Mouse (Mus musculus) forebrain, embryonic 10.5 days (tissue): Measurements from ENCODE around the gene Epo. TPM values are rescaled to one million over a fixed set of nuclear protein-coding genes. Genes with fewer than 3 reads are reported as not detected.

Experiments used
- DNase-seq: peaks from one replicate; pipeline ENCODE4 v3.0.0-alpha.2; 2017; ENCODE audit warnings: low spot score; ENCODE audit errors: extremely low spot score
- H3K27ac ChIP-seq: fragments of 300-500 bp; sonication (generic); 2 replicates; pipeline ENCODE4 v1.5.1; 2016; ENCODE audit warnings: mild to moderate bottlenecking
- H3K27me3 ChIP-seq: fragments of 300-500 bp; sonication (generic); 2 replicates; pipeline ENCODE4 v1.6.1; 2016; ENCODE audit warnings: mild to moderate bottlenecking; ENCODE audit not compliant: poor library complexity, severe bottlenecking
- H3K36me3 ChIP-seq: fragments of 300-500 bp; sonication (generic); replicated peaks from 2 replicates; pipeline ENCODE4 v1.6.1; 2016; ENCODE audit warnings: mild to moderate bottlenecking, moderate library complexity
- H3K4me1 ChIP-seq: fragments of 300-500 bp; sonication (generic); 2 replicates; pipeline ENCODE4 v1.6.1; 2016
- H3K4me3 ChIP-seq: fragments of 300-500 bp; sonication (generic); 2 replicates; pipeline ENCODE4 v1.5.1; 2016; ENCODE audit warnings: mild to moderate bottlenecking, moderate library complexity
- H3K9me3 ChIP-seq: fragments of 300-500 bp; sonication (generic); 2 replicates; pipeline ENCODE4 v1.6.1; 2016; ENCODE audit warnings: mild to moderate bottlenecking, moderate library complexity
- WGBS: fragments of 180-500 bp; shearing (Covaris S2); methylation state at CpG from one replicate; pipeline ENCODE4 v1.1.7; 2016; 5-methylcytosine and 5-hydroxymethylcytosine counted together
- polyA plus RNA-seq: library from polyadenylated mRNA; unstranded; fragments of >200 nt; fragmentation: Nextera tagmentation; extraction: Ambion mirVana; gene quantifications from 2 replicates; pipeline ENCODE4 v1.2.1, GENCODE M21; 2016

Epo gene
- polyA plus RNA-seq, 1 experiment from 2014 or later, result 2.9 TPM

GRCm38 (mm10) chr5:137524671-137525070, 8.4 kb downstream of the Epo start:
- peaks cover 100% of the 10 kb centered on the region for H3K36me3 ChIP-seq
- WGBS, result 92% methylated on average over 13 of the region's 13 CpGs
- H3K9me3 ChIP-seq, result no peaks in the 10 kb centered on the region
- H3K27ac ChIP-seq, result no peak overlapping the region
- no peak for DNase-seq
- H3K4me3 ChIP-seq, result no peak overlapping the region
- H3K27me3 ChIP-seq, result no peaks in the 10 kb centered on the region
- peaks cover 34% of the 10 kb centered on the region for H3K4me1 ChIP-seq

GRCm38 (mm10) chr5:137524251-137524515, 8.9 kb downstream of the Epo start:
- Histone ChIP-seq H3K27ac (0 out of 2 replicates have a peak overlapping the region, but pooled peaks have one; percentile 6), H3K9me3 (no peaks in the 10 kb centered on the region), H3K4me3 (no peak overlapping the region), H3K4me1 (peaks cover 29% of the 10 kb centered on the region), H3K27me3 (no peaks in the 10 kb centered on the region), H3K36me3 (peaks cover 100% of the 10 kb centered on the region)
- WGBS, result 86% methylated on average over 8 of the region's 8 CpGs
- DNase-seq, result no peak

DNA sequence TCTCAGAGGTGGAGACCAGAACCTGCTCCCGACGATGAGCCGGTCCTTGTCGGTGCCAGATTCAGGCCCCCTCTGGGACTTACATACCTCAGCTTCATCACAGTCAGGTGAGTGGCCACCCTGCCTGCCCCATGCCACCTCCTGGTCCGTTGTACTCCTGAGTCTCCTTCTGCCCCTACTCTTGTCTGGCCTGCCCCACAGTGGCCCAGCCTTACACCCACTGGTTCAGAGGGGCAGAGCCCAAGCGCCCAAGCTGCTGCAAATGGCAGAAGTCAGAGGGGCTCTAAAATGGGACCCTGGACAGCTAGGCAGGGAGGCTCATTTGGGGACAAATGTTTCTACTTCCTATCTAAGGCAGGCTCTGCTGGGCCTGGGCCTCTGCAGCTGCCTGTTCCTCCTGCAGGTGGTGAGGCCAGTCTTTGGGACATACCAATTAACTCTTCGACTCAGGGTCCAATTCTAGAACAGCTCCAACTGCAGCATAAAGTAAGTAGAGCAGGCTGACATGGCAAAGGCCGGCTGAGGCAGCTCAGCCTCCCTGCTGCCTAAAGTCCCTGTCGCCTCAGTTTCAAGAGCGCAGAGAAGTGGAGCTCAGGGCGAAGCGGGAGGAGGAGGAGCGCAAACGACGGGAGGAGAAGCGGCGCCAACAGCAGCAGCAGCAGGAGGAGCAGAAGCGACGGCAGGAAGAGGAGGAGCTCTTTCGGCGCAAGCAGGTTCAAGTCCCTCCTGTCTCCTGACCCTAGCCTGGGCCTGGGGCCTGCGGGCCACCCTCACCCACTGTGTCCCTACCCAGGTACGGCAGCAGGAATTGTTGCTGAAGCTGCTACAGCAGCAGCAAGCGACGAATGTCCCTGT, 9.4 kb downstream of the Epo start:
- H3K36me3 ChIP-seq, result peaks cover 100% of the 10 kb centered on the region
- no peaks in the 10 kb centered on the region for H3K9me3 ChIP-seq
- no peaks in the 10 kb centered on the region for H3K27me3 ChIP-seq
- WGBS, result 84% methylated on average over 25 of the region's 25 CpGs
- H3K4me3 ChIP-seq, result no peak overlapping the region
- DNase-seq, result no peak
- H3K4me1 ChIP-seq, result peaks cover 25% of the 10 kb centered on the region
- H3K27ac ChIP-seq, result 0 out of 2 replicates have a peak overlapping the region, but pooled peaks have one; percentile 6

- no peak overlapping the region for H3K4me3 ChIP-seq
- no peak for DNase-seq
- H3K27ac ChIP-seq, result no peak overlapping the region
- H3K27me3 ChIP-seq, result no peaks in the 10 kb centered on the region
- H3K9me3 ChIP-seq, result no peaks in the 10 kb centered on the region
- peaks cover 100% of the 10 kb centered on the region for H3K36me3 ChIP-seq
- peaks cover 17% of the 10 kb centered on the region for H3K4me1 ChIP-seq
- WGBS, result 76% methylated on average over 11 of the region's 11 CpGs
These were observed 10.3 kb downstream of the Epo start for GRCm38 (mm10) chr5:137522711-137523110.

DNA sequence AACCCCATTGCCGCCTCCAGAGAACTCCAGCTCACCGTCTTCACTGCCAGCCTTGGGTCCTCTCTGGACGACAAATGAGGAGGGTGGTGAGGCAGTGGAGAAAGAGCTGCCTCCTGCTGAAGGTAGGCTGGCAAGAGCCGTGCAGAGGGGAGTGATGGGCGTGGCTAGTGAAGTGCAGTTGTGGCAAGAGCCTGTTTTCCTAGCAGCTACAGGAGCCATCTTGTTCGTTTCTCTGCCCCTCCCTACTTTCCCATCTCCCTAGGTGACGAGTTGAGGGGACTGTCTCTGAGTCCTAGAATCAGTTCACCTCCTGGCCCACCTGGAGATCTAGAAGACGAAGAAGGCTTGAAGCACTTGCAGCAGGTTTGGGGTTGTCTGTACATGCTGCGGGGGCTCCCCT, 11.2 kb downstream of the Epo start:
- Histone ChIP-seq H3K27me3 (no peaks in the 10 kb centered on the region), H3K27ac (no peak overlapping the region), H3K9me3 (no peaks in the 10 kb centered on the region), H3K4me1 (peaks cover 10% of the 10 kb centered on the region), H3K4me3 (no peak overlapping the region), H3K36me3 (peaks cover 100% of the 10 kb centered on the region)
- WGBS, result 85% methylated on average over 9 of the region's 9 CpGs
- no peak for DNase-seq

DNA sequence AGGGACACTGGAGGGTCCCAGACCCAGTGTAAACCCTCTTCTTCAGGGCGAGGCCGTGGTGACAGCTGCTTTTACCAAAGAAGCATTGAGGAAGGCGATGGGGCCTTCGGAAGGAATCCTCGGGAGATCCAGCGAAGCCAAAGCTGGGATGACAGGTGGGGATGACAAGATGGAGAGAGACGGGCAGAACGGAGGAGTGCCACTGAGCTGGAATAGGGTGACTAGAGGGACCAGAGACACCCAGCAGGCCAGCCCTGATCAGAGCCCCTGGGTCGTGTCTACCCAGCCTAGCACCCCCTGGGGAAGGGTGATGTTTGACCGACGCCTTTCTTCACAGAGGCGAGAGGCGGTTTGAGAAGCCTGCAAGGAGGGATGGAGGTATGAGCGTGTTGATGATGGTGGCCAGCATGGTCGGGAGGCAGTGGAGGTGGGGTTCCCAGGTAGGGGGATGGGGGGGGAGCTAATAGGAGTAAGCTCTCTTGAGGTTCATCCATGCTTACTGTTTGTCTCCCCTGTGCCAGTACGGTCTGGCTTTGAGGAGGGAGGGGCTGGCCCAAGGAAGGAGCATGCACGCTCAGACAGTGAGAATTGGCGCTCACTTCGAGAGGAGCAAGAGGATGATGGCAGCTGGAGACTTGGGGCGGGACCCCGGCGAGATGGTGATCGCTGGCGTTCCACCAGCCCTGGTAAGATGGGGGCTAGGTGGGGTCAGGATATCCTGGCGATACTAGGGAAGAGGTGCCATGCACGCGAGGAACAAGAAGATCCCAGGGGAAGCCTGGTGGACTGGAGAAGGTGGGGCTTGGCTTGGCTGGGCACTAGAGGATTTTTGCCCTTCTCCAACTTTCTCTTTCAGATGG, 13.1 kb downstream of the Epo start:
- no peak overlapping the region for H3K4me3 ChIP-seq
- H3K36me3 ChIP-seq, result peaks cover 88% of the 10 kb centered on the region
- H3K27ac ChIP-seq, result no peak overlapping the region
- DNase-seq, result no peak
- no peaks in the 10 kb centered on the region for H3K27me3 ChIP-seq
- peaks cover 13% of the 10 kb centered on the region for H3K4me1 ChIP-seq
- H3K9me3 ChIP-seq, result no peaks in the 10 kb centered on the region
- 95% methylated on average over 27 of the region's 27 CpGs for WGBS

- DNase-seq, result no peak
- H3K9me3 ChIP-seq, result no peaks in the 10 kb centered on the region
- H3K27me3 ChIP-seq, result no peaks in the 10 kb centered on the region
- peaks cover 88% of the 10 kb centered on the region for H3K36me3 ChIP-seq
- H3K27ac ChIP-seq, result no peak within 1 kb of the TSS
- 79% methylated on average over 5 of the region's 5 CpGs for WGBS
- H3K4me3 ChIP-seq, result no peak within 1 kb of the TSS
- H3K4me1 ChIP-seq, result peaks cover 26% of the 10 kb centered on the region
These were observed 14.6 kb downstream of the Epo start, which contains the start of gene Gigyf1 for GRCm38 (mm10) chr5:137518436-137518835. Gene Gigyf1 (plus strand): TSS chr5:137518548.

DNA sequence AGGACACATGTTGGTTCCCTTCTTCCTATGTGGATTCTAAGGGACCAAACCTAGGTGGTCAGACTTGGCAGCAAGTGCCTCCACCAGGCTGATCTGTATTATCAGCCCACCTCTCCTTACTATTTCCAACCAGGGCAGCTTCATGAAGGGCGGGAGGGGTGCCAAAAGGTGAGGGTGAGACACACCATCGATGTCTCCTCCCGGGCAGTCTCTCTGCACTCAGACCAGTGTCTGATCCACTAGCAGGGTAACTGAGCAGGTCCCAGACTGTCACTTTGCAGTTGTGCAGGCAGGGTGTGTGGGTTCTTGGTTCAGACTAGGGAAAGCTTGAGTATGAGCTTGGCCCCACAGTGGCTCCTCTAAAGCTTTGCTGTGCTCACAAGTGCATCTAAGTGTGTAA, 18.2 kb downstream of the Epo start:
- no peaks in the 10 kb centered on the region for H3K9me3 ChIP-seq
- H3K36me3 ChIP-seq, result peaks cover 57% of the 10 kb centered on the region
- no peak overlapping the region for H3K27ac ChIP-seq
- H3K4me1 ChIP-seq, result peaks cover 57% of the 10 kb centered on the region
- no peak for DNase-seq
- WGBS, result 95% methylated on average over 3 of the region's 3 CpGs
- H3K4me3 ChIP-seq, result no peak overlapping the region
- H3K27me3 ChIP-seq, result no peaks in the 10 kb centered on the region

DNA sequence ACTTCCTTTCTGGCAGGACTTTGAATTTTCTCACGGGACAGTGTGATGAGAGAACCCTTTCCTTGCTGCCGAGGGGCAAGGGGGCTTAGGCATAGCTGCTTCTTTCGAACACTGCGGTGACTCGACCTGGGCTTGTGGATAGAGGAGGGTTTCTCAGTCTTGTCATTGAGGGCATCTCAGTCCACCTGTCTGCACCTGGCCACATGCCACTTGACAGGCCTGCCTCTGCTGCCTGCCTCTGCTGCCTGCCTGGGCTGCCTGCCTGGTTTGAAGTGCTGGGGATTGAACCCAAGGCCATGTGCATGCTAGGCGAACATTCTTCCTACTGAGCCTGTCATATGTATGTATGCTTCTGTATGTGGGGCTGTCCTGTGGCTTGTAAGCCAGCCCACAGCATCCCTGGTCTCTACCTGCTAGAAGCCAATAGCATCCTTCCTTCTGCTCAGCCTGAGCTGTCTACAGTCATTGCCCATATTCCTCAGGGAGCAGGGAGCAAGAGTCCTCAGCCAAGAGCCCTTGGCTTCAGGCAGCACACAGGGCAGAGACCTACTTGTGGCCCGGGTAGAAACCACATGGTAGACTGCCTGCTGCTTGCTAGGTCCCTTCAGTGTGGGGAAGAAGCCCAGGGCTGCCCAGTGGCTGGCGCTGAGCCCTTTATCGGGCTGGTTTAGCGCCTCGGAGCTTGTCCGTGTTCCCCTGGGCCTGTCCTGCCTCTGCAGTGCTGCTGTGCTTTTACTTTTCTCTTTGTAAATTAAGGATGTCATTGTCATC, 18.9 kb downstream of the Epo start:
- no peak for DNase-seq
- Histone ChIP-seq H3K36me3 (peaks cover 51% of the 10 kb centered on the region), H3K27ac (peak overlapping the region; percentile 37; the same call in 1 of the 2 replicates), H3K4me1 (peaks cover 62% of the 10 kb centered on the region), H3K27me3 (no peaks in the 10 kb centered on the region), H3K4me3 (peak overlapping the region; percentile 5; the same call in 1 of the 2 replicates), H3K9me3 (no peaks in the 10 kb centered on the region)
- 91% methylated on average over 12 of the region's 12 CpGs for whole genome bisulfite sequencing

DNA sequence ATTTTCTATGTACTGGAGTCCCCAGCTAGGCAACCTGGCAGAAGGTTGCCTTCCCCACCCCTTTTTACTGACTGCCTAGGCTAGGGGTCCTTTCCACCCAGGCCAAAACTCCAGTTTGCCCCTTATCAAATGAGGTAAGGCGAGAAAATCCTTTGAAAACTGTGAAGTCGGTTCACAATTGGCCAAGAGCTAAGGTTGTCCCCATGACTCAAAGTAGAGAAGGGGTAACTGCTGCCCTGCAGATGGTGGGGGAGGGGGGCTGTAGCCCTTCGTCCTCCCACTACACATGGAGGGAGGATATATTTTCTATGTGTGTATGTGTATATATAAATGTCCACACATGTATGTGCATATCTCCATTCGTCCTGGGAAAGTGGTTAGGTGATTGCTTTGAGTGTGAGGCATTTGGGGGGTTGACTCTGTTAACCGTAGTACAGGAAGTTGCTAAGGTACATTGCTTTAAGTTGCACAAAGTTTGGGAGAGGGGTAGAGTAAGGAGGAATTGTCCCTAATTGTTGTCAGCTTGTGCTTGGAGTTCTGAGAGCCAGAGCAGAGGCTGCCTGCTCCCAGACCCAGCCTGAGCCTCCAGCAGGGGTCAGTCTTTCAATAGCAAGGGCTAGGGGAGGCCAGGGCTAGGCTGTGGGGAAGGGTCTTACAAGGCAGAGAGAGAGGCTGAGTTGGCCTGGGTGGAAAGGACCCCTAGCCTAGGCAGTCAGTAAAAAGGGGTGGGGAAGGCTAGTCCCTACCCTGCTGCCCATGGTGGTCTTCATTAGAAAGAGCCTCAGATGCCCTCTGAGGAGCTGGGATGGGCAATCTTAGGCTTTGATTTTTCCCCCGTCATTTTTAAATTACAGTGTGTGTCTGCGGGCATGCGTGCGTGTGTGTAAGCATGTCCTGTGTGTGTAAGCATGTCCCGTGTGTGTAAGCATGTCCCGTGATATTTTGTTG, 19.9 kb downstream of the Epo start:
- DNase-seq, result peak; percentile 62
- 83% methylated on average over 11 of the region's 11 CpGs for WGBS
- no peak overlapping the region for H3K27ac ChIP-seq
- peak overlapping the region; percentile 85; the same call in 1 of the 2 replicates for H3K4me3 ChIP-seq
- H3K36me3 ChIP-seq, result peaks cover 40% of the 10 kb centered on the region
- H3K27me3 ChIP-seq, result no peaks in the 10 kb centered on the region
- H3K9me3 ChIP-seq, result no peaks in the 10 kb centered on the region
- peaks cover 62% of the 10 kb centered on the region for H3K4me1 ChIP-seq

- no peak for DNase-seq
- 81% methylated on average over 3 of the region's 3 CpGs for WGBS
- Histone ChIP-seq H3K9me3 (no peaks in the 10 kb centered on the region), H3K4me3 (peak overlapping the region; percentile 85), H3K27ac (peak overlapping the region; percentile 96), H3K4me1 (peaks cover 62% of the 10 kb centered on the region), H3K36me3 (peaks cover 27% of the 10 kb centered on the region), H3K27me3 (no peaks in the 10 kb centered on the region)
These were observed 21.3 kb downstream of the Epo start for GRCm38 (mm10) chr5:137511706-137512105.
